Mouse (Mus musculus): ENCODE results near the gene Slx4ip. TPM values are rescaled to one million over a fixed set of nuclear protein-coding genes. Genes with fewer than 3 reads are reported as not detected.

Slx4ip gene
- total and polyA plus RNA-seq, 3 experiments: 1.3 to 2.5 TPM; not detected in 1

GRCm38 (mm10) chr2:137116025-137116674 is 225.1 kb downstream of the Slx4ip start, which contains the start of gene Jag1:
Jag1 (minus strand) TSS chr2:137116644.
- no peak for DNase-seq (ENCODE audit: low read depth, low spot score)
- Histone ChIP-seq H3K4me3 (ENCODE audit: control insufficient read depth in 1 of 2, insufficient read depth in 1 of 2, low read depth in 2 of 2, low read length in 2 of 2) (no peak within 1 kb of the TSS), H3K79me2 (ENCODE audit: control insufficient read depth, insufficient read depth, low read length, poor library complexity) (no peaks in the 10 kb centered on the region), H3K9me3 (replicated peaks; ENCODE audit: insufficient read depth, low read length) (no peaks in the 10 kb centered on the region), H3K9ac (ENCODE audit: control insufficient read depth, low read depth, low read length, poor library complexity, severe bottlenecking) (no peak within 1 kb of the TSS), H3K4me1 (ENCODE audit: control insufficient read depth in 1 of 2, insufficient read depth in 2 of 2, low read length in 2 of 2) (no peaks in the 10 kb centered on the region), H3K27ac (ENCODE audit: control insufficient read depth, low read depth, low read length) (no peak within 1 kb of the TSS), H3K27me3 (ENCODE audit: control insufficient read depth in 1 of 2, insufficient read depth in 2 of 2, low read length in 2 of 2) (no peaks in the 10 kb centered on the region), H3K36me3 (ENCODE audit: control insufficient read depth in 1 of 2, insufficient read depth in 2 of 2, low read length in 2 of 2) (no peaks in the 10 kb centered on the region)
- no peak for TF ChIP-seq SIN3A (IDR thresholded peaks at IDR 0.05; ENCODE audit: low read length)
- TF ChIP-seq POLR2AphosphoS5 (IDR thresholded peaks at IDR 0.05; ENCODE audit: borderline replicate concordance, low read depth, low read length): no peak
- TF ChIP-seq TCF12 (IDR thresholded peaks at IDR 0.05; ENCODE audit: low read depth, low read length): no peak

DNA sequence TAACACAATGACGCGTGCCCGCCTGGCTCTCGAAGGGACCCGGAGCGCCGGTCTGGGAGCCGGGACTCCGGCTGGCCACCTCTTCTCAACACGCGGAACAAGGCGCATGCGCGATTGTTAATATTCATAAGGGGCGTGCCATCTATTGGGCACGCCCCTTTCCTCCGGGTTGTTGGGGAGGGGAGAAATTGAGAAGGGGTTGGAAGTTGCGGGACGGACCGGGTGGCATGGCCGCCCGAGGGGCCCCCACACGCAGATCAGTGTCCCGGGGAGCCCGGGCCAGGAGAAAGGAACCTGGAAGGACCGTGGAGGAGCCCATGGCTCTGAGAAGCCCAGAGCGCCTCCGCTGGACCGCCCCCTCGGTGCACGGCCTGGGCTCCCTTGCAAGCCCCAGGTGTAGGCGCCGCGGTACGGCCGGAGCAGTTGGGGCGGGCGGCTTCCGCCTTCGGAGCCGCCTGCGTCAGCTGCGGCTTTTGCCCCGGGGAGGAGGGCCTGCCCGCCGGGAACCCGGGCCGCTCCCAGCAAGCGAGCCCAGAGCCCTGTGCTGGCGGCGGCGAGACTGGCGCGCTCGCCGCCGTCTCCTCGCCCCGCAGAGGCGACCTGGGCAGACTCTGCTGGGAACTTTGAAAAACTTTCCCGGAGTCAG is 225.8 kb downstream of the Slx4ip start:
- Histone ChIP-seq H3K4me1 (ENCODE audit: control insufficient read depth in 1 of 2, insufficient read depth in 2 of 2, low read length in 2 of 2) (no peaks in the 10 kb centered on the region), H3K27me3 (ENCODE audit: control insufficient read depth in 1 of 2, insufficient read depth in 2 of 2, low read length in 2 of 2) (no peaks in the 10 kb centered on the region), H3K9ac (ENCODE audit: control insufficient read depth, low read depth, low read length, poor library complexity, severe bottlenecking) (no peak overlapping the region), H3K36me3 (ENCODE audit: control insufficient read depth in 1 of 2, insufficient read depth in 2 of 2, low read length in 2 of 2) (no peaks in the 10 kb centered on the region), H3K27ac (ENCODE audit: control insufficient read depth, low read depth, low read length) (no peak overlapping the region), H3K9me3 (replicated peaks; ENCODE audit: insufficient read depth, low read length) (no peaks in the 10 kb centered on the region), H3K79me2 (ENCODE audit: control insufficient read depth, insufficient read depth, low read length, poor library complexity) (no peaks in the 10 kb centered on the region), H3K4me3 (ENCODE audit: control insufficient read depth in 1 of 2, insufficient read depth in 1 of 2, low read depth in 2 of 2, low read length in 2 of 2) (no peak overlapping the region)
- TF ChIP-seq GABPA (IDR thresholded peaks at IDR 0.05; ENCODE audit: low read depth, low read length) (no peak), MXI1 (IDR thresholded peaks at IDR 0.05; ENCODE audit: low read depth, low read length) (no peak), NRF1 (IDR thresholded peaks at IDR 0.05; ENCODE audit: insufficient read depth, low read depth, low read length, poor library complexity, severe bottlenecking) (no peak), USF2 (IDR thresholded peaks at IDR 0.05; ENCODE audit: borderline replicate concordance in 1 of 2, insufficient read depth in 1 of 2, low read depth in 1 of 2, low read length in 2 of 2) (no peak), UBTF (IDR thresholded peaks at IDR 0.05; ENCODE audit: borderline replicate concordance, insufficient read depth, low read depth, low read length) (no peak), MAFK (IDR thresholded peaks at IDR 0.05; ENCODE audit: borderline replicate concordance, low read depth, low read length) (no peak), ZMIZ1 (IDR thresholded peaks at IDR 0.05; ENCODE audit: low read depth, low read length) (no peak), CHD2 (IDR thresholded peaks at IDR 0.05; ENCODE audit: low read length) (no peak), MYC (IDR thresholded peaks at IDR 0.05; ENCODE audit: low read depth, low read length) (no peak), NELFE (IDR thresholded peaks at IDR 0.05; ENCODE audit: low read depth, low read length) (no peak), POLR2AphosphoS2 (IDR thresholded peaks at IDR 0.05; ENCODE audit: low read length) (no peak), JUND (IDR thresholded peaks at IDR 0.05; ENCODE audit: low read depth, low read length) (no peak), POLR2A (IDR thresholded peaks at IDR 0.05; ENCODE audit: control insufficient read depth in 1 of 2, insufficient read depth in 1 of 2, low read depth in 1 of 2, low read length in 2 of 2, poor library complexity in 1 of 2) (no peak)
- DNase-seq (ENCODE audit: low read depth, low spot score): no peak

Measured in MEL (cell line).